Mouse (Mus musculus) limb, embryonic 10.5 days (tissue): ENCODE data around the gene Foxn1. TPM values are rescaled to one million over a fixed set of nuclear protein-coding genes. Genes with fewer than 3 reads are reported as not detected.
A peak's percentile ranks its signal among the peaks of the same experiment; 100 is the strongest.

Source experiments
- DNase-seq: peaks from one replicate; pipeline ENCODE4 v3.0.0-alpha.2; 2017; ENCODE audit warnings: low spot score
- H3K27ac ChIP-seq: fragments of 300-500 bp; sonication (generic); 2 replicates; pipeline ENCODE4 v1.5.1; 2016; ENCODE audit warnings: mild to moderate bottlenecking
- H3K27me3 ChIP-seq: fragments of 300-500 bp; sonication (generic); 2 replicates; pipeline ENCODE4 v1.6.1; 2016; ENCODE audit warnings: low read depth, mild to moderate bottlenecking; ENCODE audit not compliant: poor library complexity, severe bottlenecking
- H3K36me3 ChIP-seq: fragments of 300-500 bp; sonication (generic); 2 replicates; pipeline ENCODE4 v1.6.1; 2016; ENCODE audit warnings: mild to moderate bottlenecking, moderate library complexity
- H3K4me1 ChIP-seq: fragments of 300-500 bp; sonication (generic); 2 replicates; pipeline ENCODE4 v1.6.1; 2016
- H3K4me3 ChIP-seq: fragments of 300-500 bp; sonication (generic); 2 replicates; pipeline ENCODE4 v1.5.1; 2016; ENCODE audit warnings: mild to moderate bottlenecking, moderate library complexity
- H3K9me3 ChIP-seq: fragments of 300-500 bp; sonication (generic); replicated peaks from 2 replicates; pipeline ENCODE4 v1.6.1; 2016; ENCODE audit warnings: mild to moderate bottlenecking
- WGBS: fragments of 180-500 bp; shearing (Covaris S2); methylation state at CpG from one replicate; pipeline ENCODE4 v1.1.7; 2016; 5-methylcytosine and 5-hydroxymethylcytosine counted together
- polyA plus RNA-seq: library from polyadenylated mRNA; unstranded; fragments of >200 nt; fragmentation: Nextera tagmentation; extraction: Ambion mirVana; gene quantifications from 2 replicates; pipeline ENCODE4 v1.2.1, GENCODE M21; 2016

Gene Foxn1
- 0.06 TPM in 1 of 2 replicates, not detected in the other for polyA plus RNA-seq

DNA sequence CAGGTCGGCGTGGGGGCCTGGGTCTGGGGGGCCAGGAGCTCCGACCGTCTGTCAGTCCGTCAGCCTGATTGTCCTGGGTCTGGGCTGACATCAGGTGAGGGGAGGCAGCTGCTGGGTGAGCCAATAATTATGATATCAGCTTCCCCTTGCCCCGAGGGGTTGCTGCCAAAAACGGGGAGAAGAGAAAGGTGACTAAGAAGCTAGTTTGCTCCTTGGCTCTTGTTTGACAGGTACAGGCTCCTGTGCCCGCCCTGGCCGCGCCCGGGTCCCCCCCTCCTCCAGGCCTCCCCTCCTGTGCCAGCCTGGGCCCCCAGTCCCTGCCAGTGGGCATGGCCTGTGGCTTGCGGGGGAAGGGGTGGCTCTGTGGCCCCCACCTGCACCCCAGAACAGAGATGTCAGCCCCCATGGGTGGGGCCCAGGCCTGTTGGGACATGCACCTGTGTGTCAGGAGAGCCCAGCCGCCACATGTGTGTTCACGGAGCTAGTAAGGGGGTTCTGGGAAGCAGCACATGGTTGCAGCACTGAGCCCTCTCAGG, at the start of gene Foxn1:
Gene Foxn1, minus strand, starts transcription at position 51 of the 536 bp plus-strand sequence.
- 80% methylated on average over 14 of the region's 14 CpGs for WGBS
- Histone ChIP-seq H3K36me3 (no peaks in the 10 kb centered on the region), H3K4me1 (peaks cover 13% of the 10 kb centered on the region), H3K27me3 (0 out of 2 replicates have a peak, but pooled peaks cover 3% of the 10 kb centered on the region), H3K4me3 (no peak within 1 kb of the TSS), H3K27ac (no peak within 1 kb of the TSS), H3K9me3 (no peaks in the 10 kb centered on the region)
- DNase-seq = no peak

DNA sequence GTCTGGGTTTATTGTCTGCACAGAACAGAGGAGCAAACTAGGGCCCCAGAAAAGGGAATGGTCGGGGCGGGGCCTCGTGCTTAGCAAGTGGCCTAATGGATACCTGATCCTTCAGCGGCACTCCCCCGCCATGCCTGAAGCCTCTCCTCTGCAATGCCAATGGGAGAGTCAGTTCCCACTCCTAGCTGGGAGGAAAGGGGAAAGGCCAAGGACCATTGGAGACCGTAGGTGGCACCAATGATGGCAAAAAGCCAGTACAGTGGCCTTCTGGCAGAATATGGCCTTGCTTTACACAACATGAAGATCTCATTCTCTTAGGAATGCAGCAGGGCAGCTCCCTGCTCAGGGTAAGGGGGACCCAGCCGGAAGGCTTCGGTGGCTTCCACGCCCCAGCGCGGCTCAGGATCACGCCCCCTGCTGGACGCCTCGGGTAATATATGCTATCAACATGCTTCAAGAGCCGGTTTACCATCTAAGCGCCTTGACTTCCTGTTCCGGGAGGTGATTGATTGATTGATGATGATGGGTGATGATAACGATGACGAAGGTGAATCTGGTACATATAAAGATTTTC, 49.5 kb upstream of the Foxn1 start:
- H3K36me3 ChIP-seq = no peaks in the 10 kb centered on the region
- no peaks in the 10 kb centered on the region for H3K27me3 ChIP-seq
- no peaks in the 10 kb centered on the region for H3K9me3 ChIP-seq
- peak overlapping the region; percentile 79 for H3K27ac ChIP-seq
- peak; percentile 89 for DNase-seq
- H3K4me3 ChIP-seq = peak overlapping the region; percentile 34
- peaks cover 20% of the 10 kb centered on the region for H3K4me1 ChIP-seq
- 4% methylated on average over 19 of the region's 19 CpGs for WGBS

GRCm38 (mm10) chr11:78434052-78434451, 47.7 kb upstream of the Foxn1 start:
- Histone ChIP-seq H3K4me1 (peaks cover 27% of the 10 kb centered on the region), H3K27ac (no peak overlapping the region; the same call in 1 of the 2 replicates), H3K36me3 (no peaks in the 10 kb centered on the region), H3K27me3 (no peaks in the 10 kb centered on the region), H3K4me3 (no peak overlapping the region), H3K9me3 (no peaks in the 10 kb centered on the region)
- no peak for DNase-seq
- WGBS = 62% methylated on average over 4 of the region's 4 CpGs

- no peaks in the 10 kb centered on the region for H3K36me3 ChIP-seq
- H3K27ac ChIP-seq = no peak overlapping the region
- DNase-seq = no peak
- H3K4me1 ChIP-seq = peaks cover 26% of the 10 kb centered on the region
- no peak overlapping the region for H3K4me3 ChIP-seq
- no peaks in the 10 kb centered on the region for H3K9me3 ChIP-seq
- 90% methylated on average over 10 of the region's 10 CpGs for WGBS
- no peaks in the 10 kb centered on the region for H3K27me3 ChIP-seq
Observed at GRCm38 (mm10) chr11:78431176-78431575, 44.8 kb upstream of the Foxn1 start.

DNA sequence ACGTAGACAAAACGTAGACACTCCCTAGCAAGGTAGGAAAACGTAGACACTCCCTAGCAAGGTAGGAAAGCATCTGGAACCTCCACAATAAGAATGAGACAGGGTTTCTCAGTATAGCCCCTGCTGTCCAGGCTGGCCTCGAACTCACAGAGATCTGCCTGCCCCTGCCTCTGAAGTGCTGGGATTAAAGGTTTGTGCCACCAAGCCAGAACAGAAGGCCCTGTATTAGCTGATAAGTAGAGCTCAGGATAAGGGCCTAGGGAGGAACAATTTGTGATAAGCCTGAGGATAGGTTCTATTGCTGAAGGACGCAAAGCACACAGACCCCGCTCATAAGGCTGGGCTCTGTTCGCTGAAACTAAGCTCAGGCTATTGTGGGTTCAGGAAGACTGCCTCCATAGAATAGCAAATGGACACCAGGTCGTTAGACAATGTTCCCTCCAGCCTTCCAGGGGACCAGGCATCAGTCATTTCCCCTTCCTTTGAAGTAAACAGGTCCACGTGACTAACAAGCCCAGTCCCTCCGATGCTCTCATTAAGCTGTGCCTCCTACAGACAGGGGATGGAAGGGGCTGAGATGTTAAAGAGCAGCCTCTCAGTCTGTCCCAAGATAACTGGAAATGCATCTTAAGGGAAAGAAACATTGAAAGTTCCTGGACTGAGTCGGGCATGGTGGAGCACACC, 44.0 kb upstream of the Foxn1 start:
- Histone ChIP-seq H3K27me3 (no peaks in the 10 kb centered on the region), H3K36me3 (no peaks in the 10 kb centered on the region), H3K4me3 (no peak overlapping the region), H3K4me1 (peaks cover 17% of the 10 kb centered on the region), H3K27ac (no peak overlapping the region), H3K9me3 (no peaks in the 10 kb centered on the region)
- WGBS = 52% methylated on average over 11 of the region's 11 CpGs
- no peak for DNase-seq

- DNase-seq = no peak
- peaks cover 8% of the 10 kb centered on the region for H3K4me1 ChIP-seq
- H3K4me3 ChIP-seq = no peak overlapping the region
- 79% methylated on average over 5 of the region's 5 CpGs for WGBS
- no peaks in the 10 kb centered on the region for H3K9me3 ChIP-seq
- no peaks in the 10 kb centered on the region for H3K27me3 ChIP-seq
- H3K27ac ChIP-seq = no peak overlapping the region
- H3K36me3 ChIP-seq = no peaks in the 10 kb centered on the region
Observed at GRCm38 (mm10) chr11:78428309-78428708, 42.0 kb upstream of the Foxn1 start.

GRCm38 (mm10) chr11:78427655-78428054, 41.3 kb upstream of the Foxn1 start:
- H3K4me1 ChIP-seq = peaks cover 8% of the 10 kb centered on the region
- no peaks in the 10 kb centered on the region for H3K9me3 ChIP-seq
- H3K27me3 ChIP-seq = peaks cover 5% of the 10 kb centered on the region; the same call in 1 of the 2 replicates
- H3K4me3 ChIP-seq = no peak overlapping the region
- H3K27ac ChIP-seq = no peak overlapping the region
- 95% methylated on average over 6 of the region's 6 CpGs for WGBS
- DNase-seq = no peak
- no peaks in the 10 kb centered on the region for H3K36me3 ChIP-seq

GRCm38 (mm10) chr11:78425572-78425971, 39.2 kb upstream of the Foxn1 start:
- Histone ChIP-seq H3K36me3 (no peaks in the 10 kb centered on the region), H3K27ac (no peak overlapping the region), H3K9me3 (no peaks in the 10 kb centered on the region), H3K4me1 (peaks cover 14% of the 10 kb centered on the region), H3K27me3 (peaks cover 20% of the 10 kb centered on the region; the same call in 1 of the 2 replicates), H3K4me3 (no peak overlapping the region)
- WGBS = 97% methylated on average over 1 of the region's 1 CpGs
- no peak for DNase-seq

GRCm38 (mm10) chr11:78424352-78424751, 38.0 kb upstream of the Foxn1 start:
- H3K9me3 ChIP-seq = no peaks in the 10 kb centered on the region
- no peak overlapping the region for H3K4me3 ChIP-seq
- peaks cover 8% of the 10 kb centered on the region for H3K4me1 ChIP-seq
- H3K27me3 ChIP-seq = peaks cover 20% of the 10 kb centered on the region; the same call in 1 of the 2 replicates
- 76% methylated on average over 2 of the region's 2 CpGs for WGBS
- H3K36me3 ChIP-seq = no peaks in the 10 kb centered on the region
- no peak overlapping the region for H3K27ac ChIP-seq
- no peak for DNase-seq

- peaks cover 20% of the 10 kb centered on the region; the same call in 1 of the 2 replicates for H3K27me3 ChIP-seq
- WGBS = 19% methylated on average over 13 of the region's 13 CpGs
Observed at GRCm38 (mm10) chr11:78422055-78422819, 35.9 kb upstream of the Foxn1 start, which contains the start of gene Slc13a2. TSS of gene Slc13a2 (minus strand) at chr11:78422217.

DNA sequence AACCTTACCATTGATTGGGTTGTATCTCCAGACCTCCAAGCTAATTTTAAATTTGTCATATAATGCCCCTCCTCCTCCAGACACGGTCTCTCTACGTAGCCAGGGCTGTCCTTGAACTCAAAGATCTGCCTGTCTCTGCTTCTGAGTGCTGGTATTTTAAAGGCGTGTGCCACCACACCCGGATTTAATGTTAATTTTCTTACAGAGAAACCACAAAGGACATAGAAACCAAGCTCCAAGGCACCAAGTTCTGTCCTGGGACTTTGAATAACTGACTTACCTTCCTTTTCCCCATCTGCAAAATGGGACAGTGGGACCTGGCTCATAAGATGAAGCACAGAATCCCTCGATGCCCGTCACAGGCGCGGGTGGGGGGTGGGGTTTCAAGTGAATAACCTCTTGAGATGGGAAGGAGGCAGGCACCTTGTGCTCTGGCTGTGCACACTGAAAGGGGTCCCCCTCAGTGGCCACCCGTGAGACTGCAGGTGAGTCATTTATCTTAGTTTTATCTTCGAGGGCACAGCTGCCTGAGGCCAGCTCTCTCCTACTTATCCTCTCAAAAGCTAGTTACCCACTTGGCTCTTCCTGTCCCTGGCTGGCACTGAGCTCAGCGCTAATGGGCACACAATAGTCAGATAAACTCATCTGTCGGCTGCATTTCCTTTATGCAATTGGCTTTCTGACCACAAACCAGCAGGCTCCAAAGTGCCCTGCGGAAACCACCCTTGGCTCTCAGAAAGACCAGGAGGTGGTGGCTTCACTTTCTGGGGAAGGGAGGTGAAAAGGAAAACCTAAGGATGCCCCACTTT, 35.0 kb upstream of the Foxn1 start:
- Histone ChIP-seq H3K36me3 (no peaks in the 10 kb centered on the region), H3K4me1 (peaks cover 10% of the 10 kb centered on the region), H3K27me3 (peaks cover 20% of the 10 kb centered on the region; the same call in 1 of the 2 replicates), H3K4me3 (no peak overlapping the region), H3K9me3 (no peaks in the 10 kb centered on the region), H3K27ac (no peak overlapping the region)
- no peak for DNase-seq
- 70% methylated on average over 13 of the region's 13 CpGs for WGBS

More at GRCm38 (mm10) chr11:78422055-78422819, 35.9 kb upstream of the Foxn1 start, which contains the start of gene Slc13a2:
- Histone ChIP-seq H3K27ac (no peak within 1 kb of the TSS), H3K4me3 (no peak within 1 kb of the TSS), H3K4me1 (peaks cover 10% of the 10 kb centered on the region), H3K9me3 (no peaks in the 10 kb centered on the region), H3K36me3 (no peaks in the 10 kb centered on the region)
- DNase-seq = no peak
